Mouse (Mus musculus) heart, postnatal 0 days (tissue): Measurements from ENCODE around the gene Armc10. TPM values are rescaled to one million over a fixed set of nuclear protein-coding genes. Genes with fewer than 3 reads are reported as not detected.
A peak's percentile ranks its signal among the peaks of the same experiment; 100 is the strongest.

Experiments
- ATAC-seq: fragments of 200-750 bp; cut with Nextera tagmentation; 2 replicates; pipeline ENCODE4 v1.8.0; 2017; ENCODE audit warnings: low read depth, moderate number of reproducible peaks, moderate library complexity; ENCODE audit not compliant: insufficient read depth
- DNase-seq: peaks from one replicate; pipeline ENCODE4 v3.0.0-alpha.2; 2016; ENCODE audit warnings: low spot score
- H3K27ac ChIP-seq: fragments of 300-500 bp; sonication (generic); 2 replicates; pipeline ENCODE4 v1.5.1; 2014; ENCODE audit warnings: low read depth, mild to moderate bottlenecking
- H3K27me3 ChIP-seq: fragments of 300-500 bp; sonication (generic); 2 replicates; pipeline ENCODE4 v1.6.1; 2014; ENCODE audit warnings: low read length, mixed read lengths; ENCODE audit not compliant: control insufficient read depth, insufficient read depth
- H3K36me3 ChIP-seq: fragments of 300-500 bp; sonication (generic); replicated peaks from 2 replicates; pipeline ENCODE4 v1.6.1; 2014; ENCODE audit warnings: low read length, mixed read lengths; ENCODE audit not compliant: control insufficient read depth, insufficient read depth
- H3K4me1 ChIP-seq: fragments of 300-500 bp; sonication (generic); 2 replicates; pipeline ENCODE4 v1.6.1; 2014; ENCODE audit warnings: antibody characterized with exemption; ENCODE audit not compliant: control insufficient read depth, insufficient read depth
- H3K4me2 ChIP-seq: fragments of 300-500 bp; sonication (generic); 2 replicates; pipeline ENCODE4 v1.6.1; 2014; ENCODE audit warnings: low read depth, mild to moderate bottlenecking, low read length, moderate library complexity
- H3K4me3 ChIP-seq: fragments of 300-500 bp; sonication (generic); 2 replicates; pipeline ENCODE4 v1.5.1; 2014; ENCODE audit warnings: low read depth, low read length
- H3K9ac ChIP-seq: fragments of 300-500 bp; sonication (generic); replicated peaks from 2 replicates; pipeline ENCODE4 v1.6.1; 2014; ENCODE audit warnings: low read depth, low read length, mixed read lengths
- H3K9me3 ChIP-seq: fragments of 300-500 bp; sonication (generic); replicated peaks from 2 replicates; pipeline ENCODE4 v1.6.1; 2016; ENCODE audit warnings: low read length; ENCODE audit not compliant: control insufficient read depth
- CTCF ChIP-seq: IDR thresholded peaks from 2 replicates; pipeline ENCODE4 v1.5.1; 2016; ENCODE audit warnings: antibody characterized with exemption, control low read depth, low read depth
- EP300 ChIP-seq: IDR thresholded peaks from 2 replicates; pipeline ENCODE4 v1.6.1; 2016; ENCODE audit warnings: antibody characterized with exemption, low read depth
- WGBS: fragments of 180-500 bp; shearing (Covaris S2); extraction: QIAGEN DNeasy Blood & Tissue Kit; methylation state at CpG from one replicate; pipeline ENCODE4 v1.1.7; 2014; 5-methylcytosine and 5-hydroxymethylcytosine counted together
- polyA plus RNA-seq: library from polyadenylated mRNA; unstranded; fragments of >200 nt; fragmentation: Nextera tagmentation; extraction: Ambion mirVana; gene quantifications from 2 replicates; pipeline ENCODE4 v1.2.1, GENCODE M21; 2015
- total RNA-seq: library from RNA; depleted of rRNA; stranded (reverse); fragments of >200 nt; gene quantifications from 2 replicates; pipeline ENCODE4 v1.2.3, GENCODE M21; 2014; ENCODE audit warnings: low replicate concordance

The Armc10 gene
- total and polyA plus RNA-seq, 2 experiments from 2014 or later = 12.2 to 33.0 TPM

DNA sequence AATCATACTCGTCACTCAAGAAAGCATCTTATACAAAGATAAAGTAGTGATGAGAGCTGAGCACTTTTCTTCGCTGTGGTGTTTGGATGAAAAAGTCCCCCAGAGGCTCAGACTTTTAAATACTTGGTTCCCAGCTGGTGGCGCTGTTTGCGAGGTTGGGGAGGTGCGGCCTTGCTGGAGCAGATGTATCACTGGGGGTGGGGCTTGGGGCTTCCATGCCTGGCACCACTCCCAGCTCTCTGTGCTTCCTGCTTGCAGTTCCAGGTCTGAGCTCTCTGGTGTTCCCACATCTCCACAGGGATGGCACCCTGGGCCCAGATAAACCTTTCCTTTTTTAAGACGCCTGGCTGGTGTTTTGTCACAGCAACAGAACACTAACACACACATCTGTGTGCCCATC is 32.3 kb downstream of the Armc10 start:
- no peak overlapping the region for H3K4me3 ChIP-seq
- no peaks in the 10 kb centered on the region for H3K9me3 ChIP-seq
- peaks cover 17% of the 10 kb centered on the region for H3K36me3 ChIP-seq
- peaks cover 11% of the 10 kb centered on the region; the same call in 1 of the 2 replicates for H3K4me1 ChIP-seq
- 89% methylated on average over 6 of the region's 6 CpGs for WGBS
- no peak for TF ChIP-seq CTCF
- TF ChIP-seq EP300 = no peak
- ATAC-seq (no peak), DNase-seq (no peak)
- H3K27me3 ChIP-seq = no peaks in the 10 kb centered on the region
- H3K27ac ChIP-seq = no peak overlapping the region
- no peak overlapping the region for H3K4me2 ChIP-seq
- H3K9ac ChIP-seq = no peak overlapping the region

DNA sequence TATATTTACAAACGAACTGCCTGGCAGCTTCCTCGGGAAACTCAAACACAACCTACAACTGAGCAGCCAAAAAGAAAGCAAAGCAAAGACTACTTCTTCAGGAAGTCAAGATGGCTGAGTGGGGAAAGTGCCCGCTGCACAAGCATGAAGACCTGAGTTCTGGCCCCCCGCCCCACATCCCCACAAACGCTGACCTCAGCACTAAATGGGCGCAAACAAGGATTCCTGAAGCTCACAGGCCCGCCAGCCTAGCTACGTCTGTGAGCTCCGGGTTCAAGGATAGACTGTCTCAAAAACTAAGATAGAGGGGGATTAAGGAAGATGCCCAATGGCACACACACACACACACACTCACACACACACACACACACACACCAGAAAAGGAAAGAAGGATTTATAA is 32.8 kb downstream of the Armc10 start:
- ATAC-seq (no peak), DNase-seq (no peak)
- H3K4me3 ChIP-seq = no peak overlapping the region
- TF ChIP-seq CTCF (no peak), EP300 (no peak)
- no peak overlapping the region for H3K4me2 ChIP-seq
- peaks cover 11% of the 10 kb centered on the region; the same call in 1 of the 2 replicates for H3K4me1 ChIP-seq
- no peak overlapping the region for H3K27ac ChIP-seq
- no peaks in the 10 kb centered on the region for H3K27me3 ChIP-seq
- H3K9me3 ChIP-seq = no peaks in the 10 kb centered on the region
- peaks cover 17% of the 10 kb centered on the region for H3K36me3 ChIP-seq
- no peak overlapping the region for H3K9ac ChIP-seq
- WGBS = 95% methylated on average over 9 of the region's 9 CpGs

DNA sequence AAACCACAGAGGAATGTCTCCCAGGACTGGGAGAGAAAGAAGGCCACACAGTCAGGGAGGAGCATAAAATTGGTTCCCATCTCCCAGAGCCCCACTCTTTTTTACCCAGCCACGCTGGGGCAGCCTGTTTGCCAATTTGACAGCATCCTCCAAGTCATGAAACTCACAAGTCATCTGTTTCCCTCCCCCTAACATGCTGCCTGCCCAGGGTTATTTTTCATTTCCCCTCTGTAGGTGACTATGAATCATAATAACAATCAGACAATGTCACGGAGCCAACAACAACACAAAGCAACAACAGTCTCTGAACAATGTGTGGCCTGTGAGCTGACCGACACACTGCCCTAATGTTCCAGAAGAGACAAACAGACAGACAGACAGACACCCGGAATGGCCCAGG is 34.4 kb downstream of the Armc10 start:
- no peak overlapping the region for H3K4me3 ChIP-seq
- ATAC-seq = no peak; the same call in 1 of the 2 replicates

DNA sequence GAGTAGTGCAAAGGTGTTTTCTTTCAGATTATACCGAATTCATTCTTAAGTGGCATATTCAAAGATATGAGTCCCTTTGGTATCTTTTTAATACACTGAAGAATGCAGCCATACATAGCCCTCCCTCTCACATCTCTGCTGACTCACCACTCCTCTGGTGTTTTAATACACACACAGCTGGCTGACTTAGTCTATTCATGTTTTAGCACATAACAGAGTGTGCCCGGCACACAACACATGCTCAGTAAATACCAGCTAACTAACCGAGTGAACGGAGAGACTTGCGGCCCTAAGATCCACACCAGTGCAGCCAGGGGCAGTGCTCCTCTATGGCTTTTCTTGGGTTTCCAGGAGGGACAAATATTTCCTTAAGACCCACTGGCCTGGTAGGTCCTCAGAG is 35.3 kb downstream of the Armc10 start:
- Histone ChIP-seq H3K4me1 (peaks cover 11% of the 10 kb centered on the region; the same call in 1 of the 2 replicates), H3K9ac (no peak overlapping the region), H3K27ac (peak overlapping the region; percentile 78), H3K4me3 (no peak overlapping the region), H3K36me3 (0 out of 2 replicates have a peak, but pooled peaks cover 5% of the 10 kb centered on the region), H3K4me2 (peak overlapping the region; percentile 30), H3K9me3 (no peaks in the 10 kb centered on the region; the same call in 1 of the 2 replicates), H3K27me3 (no peaks in the 10 kb centered on the region)
- 37% methylated on average over 5 of the region's 5 CpGs for WGBS
- peak; percentile 47 for ATAC-seq
- no peak for DNase-seq
- TF ChIP-seq CTCF (no peak), EP300 (no peak)

More for the DNA sequence above, 34.4 kb downstream of the Armc10 start:
- Histone ChIP-seq H3K4me2 (no peak overlapping the region), H3K9me3 (no peaks in the 10 kb centered on the region; the same call in 1 of the 2 replicates), H3K4me1 (peaks cover 11% of the 10 kb centered on the region; the same call in 1 of the 2 replicates), H3K27ac (no peak overlapping the region), H3K36me3 (peaks cover 13% of the 10 kb centered on the region), H3K27me3 (no peaks in the 10 kb centered on the region), H3K9ac (no peak overlapping the region)
- TF ChIP-seq CTCF = no peak
- no peak for TF ChIP-seq EP300
- DNase-seq = no peak
- 68% methylated on average over 4 of the region's 4 CpGs for WGBS

DNA sequence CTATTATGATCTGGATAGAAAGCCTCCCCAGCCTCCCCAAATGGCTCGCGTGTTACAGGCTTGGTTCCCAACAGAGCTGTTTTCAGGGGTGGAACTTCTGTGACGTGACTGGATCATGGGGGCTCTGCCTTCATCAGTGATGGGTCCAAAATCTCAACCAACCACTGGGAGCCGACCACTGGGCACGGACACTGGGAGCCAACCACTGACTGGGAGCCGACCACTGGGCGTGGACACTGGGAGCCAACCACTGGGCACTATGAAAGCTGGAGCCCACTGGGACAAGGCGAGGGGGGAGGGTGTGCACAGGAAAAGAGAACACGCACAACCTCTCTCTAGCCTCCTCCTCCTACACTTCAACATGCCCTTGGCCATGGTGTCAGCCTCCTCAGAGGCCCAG is 38.2 kb downstream of the Armc10 start:
- Histone ChIP-seq H3K27me3 (no peaks in the 10 kb centered on the region), H3K36me3 (no peaks in the 10 kb centered on the region), H3K9me3 (no peaks in the 10 kb centered on the region; the same call in 1 of the 2 replicates), H3K4me2 (no peak overlapping the region), H3K4me3 (no peak overlapping the region), H3K9ac (no peak overlapping the region), H3K4me1 (peaks cover 11% of the 10 kb centered on the region; the same call in 1 of the 2 replicates), H3K27ac (no peak overlapping the region)
- TF ChIP-seq CTCF = no peak
- no peak for TF ChIP-seq EP300
- ATAC-seq (no peak), DNase-seq (no peak)
- WGBS = 88% methylated on average over 9 of the region's 9 CpGs

DNA sequence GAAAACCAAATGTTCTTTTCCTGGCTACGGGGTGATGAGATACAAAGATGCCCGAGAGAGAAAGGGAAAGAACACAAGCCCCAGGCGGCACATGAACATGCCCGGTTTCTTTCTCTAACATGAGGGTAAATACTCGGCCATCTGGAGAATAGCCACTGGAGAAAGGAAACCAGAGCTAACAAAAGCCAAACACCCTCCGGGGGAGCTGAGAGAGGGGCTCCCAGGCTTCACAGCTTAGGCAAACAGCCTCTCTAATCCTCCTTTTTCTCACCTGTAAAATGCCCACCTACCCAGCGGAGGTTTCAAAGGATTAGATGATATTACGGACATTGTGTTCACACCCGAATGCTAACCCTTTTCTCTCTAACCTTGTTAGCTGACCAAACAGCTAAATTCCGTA is 39.4 kb downstream of the Armc10 start:
- DNase-seq (no peak), ATAC-seq (no peak)
- H3K36me3 ChIP-seq = no peaks in the 10 kb centered on the region
- 74% methylated on average over 10 of the region's 10 CpGs for WGBS
- H3K4me2 ChIP-seq = no peak overlapping the region
- no peak overlapping the region for H3K4me3 ChIP-seq
- H3K27ac ChIP-seq = no peak overlapping the region
- TF ChIP-seq CTCF (no peak), EP300 (no peak)
- H3K9me3 ChIP-seq = no peaks in the 10 kb centered on the region; the same call in 1 of the 2 replicates
- no peak overlapping the region for H3K9ac ChIP-seq
- peaks cover 11% of the 10 kb centered on the region; the same call in 1 of the 2 replicates for H3K4me1 ChIP-seq
- no peaks in the 10 kb centered on the region for H3K27me3 ChIP-seq
